Mouse (Mus musculus): ENCODE data around the gene Pbx1.

Pbx1 gene

DNA sequence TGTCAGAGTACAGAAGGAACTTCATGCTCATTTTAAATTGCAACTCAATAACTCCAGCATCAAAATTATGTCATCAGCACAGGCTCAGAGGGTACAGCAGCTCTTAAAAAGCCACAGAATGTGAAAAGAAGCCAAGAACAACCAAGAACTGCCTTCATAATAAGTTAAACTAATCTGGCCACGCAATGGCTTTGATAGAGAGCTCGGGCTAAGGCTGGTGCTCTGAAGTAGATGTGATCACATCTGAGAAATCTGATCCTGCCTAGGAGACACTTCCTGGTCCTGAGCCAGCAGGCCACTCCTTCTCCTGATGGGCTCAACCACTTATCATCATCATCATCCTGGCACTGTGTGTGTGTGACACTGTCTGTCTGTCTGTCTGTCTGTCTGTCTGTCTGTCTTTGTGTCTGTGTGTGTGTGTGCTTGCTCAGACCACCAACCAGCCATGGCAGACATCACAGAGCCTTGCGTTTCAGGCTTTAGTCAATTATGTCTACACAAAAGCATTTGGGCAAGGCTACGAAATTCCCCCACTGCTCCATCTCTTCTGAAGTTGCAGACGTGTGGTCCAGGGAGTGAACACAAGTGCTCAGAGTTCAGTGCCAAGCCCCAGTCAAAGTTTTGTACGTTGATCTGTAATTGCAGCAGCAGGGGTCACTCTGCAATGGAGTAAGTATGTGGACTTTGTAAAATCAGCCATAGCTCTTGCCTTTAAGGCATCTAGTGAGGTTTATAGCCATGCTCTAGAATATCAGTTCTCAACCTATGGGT lies 203.1 kb downstream of the Pbx1 start:
- no peak for DNase-seq (ENCODE audit: low spot score in 2 of 2)

DNA sequence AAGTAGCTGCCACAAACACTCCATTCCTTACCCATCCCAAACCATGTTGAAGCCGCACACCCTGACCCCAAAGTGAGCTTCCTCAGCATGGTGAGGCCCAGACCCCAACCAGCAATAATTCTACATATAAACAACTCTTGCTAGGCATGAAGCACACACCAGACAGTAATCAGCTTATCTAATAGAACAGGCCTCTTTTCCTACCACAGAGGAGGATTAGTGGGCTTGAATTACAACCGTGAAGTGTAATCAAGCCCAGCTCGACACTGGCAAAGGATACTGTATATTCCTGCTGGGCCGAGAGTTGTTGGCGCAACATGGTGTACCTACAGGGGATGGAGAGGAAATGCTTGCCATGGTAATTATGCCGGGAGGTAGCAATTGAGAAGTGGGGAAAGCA lies 205.9 kb downstream of the Pbx1 start:
- no peak for DNase-seq (ENCODE audit: low spot score in 2 of 2)

DNA sequence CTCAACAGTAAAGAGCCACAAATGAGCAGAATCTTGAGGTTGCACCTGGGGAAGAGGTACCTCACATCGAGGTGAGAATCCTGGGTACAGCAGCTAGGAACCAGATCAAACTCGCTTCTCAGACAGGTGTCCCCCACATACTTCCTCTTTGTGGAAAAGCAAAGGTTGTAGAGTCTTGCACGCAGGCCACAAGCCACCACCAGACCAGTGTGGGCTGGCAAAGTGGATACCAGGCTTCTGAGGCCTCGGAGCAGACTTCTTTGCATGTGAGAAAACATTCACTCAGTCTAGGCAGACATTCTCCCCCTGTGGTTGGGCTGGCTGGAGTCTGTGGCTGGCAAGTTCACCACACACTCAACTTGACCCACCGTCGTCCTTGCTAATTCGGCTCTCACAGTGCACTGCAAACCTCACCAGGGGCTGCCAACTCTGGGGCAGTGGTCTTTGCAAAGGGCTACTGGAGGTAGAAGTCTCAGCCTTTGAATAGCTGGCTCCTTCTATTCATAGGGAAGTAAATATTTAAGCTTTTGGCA lies 206.4 kb downstream of the Pbx1 start:
- no peak for DNase-seq (ENCODE audit: low spot score in 2 of 2)

DNA sequence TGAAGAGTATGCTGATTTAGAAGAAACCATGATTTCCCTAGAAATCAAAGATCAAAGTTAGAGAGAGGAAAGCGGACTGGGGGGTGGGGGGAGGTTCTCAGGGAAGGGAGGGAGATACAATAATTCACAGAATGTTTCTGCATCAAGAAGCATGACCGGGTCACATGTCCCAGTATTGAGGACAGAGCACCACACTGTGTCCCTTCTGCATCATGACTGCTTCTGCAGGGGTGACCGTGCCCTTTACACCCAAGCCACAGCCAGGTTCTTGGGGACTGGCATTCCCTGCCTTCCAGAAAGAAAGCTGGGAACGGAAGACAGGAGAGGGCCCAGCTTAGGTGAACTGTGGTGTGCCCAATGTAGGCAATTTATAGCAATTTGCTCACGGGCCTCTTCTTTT lies 207.9 kb downstream of the Pbx1 start:
- no peak for DNase-seq (ENCODE audit: low spot score in 2 of 2)

DNA sequence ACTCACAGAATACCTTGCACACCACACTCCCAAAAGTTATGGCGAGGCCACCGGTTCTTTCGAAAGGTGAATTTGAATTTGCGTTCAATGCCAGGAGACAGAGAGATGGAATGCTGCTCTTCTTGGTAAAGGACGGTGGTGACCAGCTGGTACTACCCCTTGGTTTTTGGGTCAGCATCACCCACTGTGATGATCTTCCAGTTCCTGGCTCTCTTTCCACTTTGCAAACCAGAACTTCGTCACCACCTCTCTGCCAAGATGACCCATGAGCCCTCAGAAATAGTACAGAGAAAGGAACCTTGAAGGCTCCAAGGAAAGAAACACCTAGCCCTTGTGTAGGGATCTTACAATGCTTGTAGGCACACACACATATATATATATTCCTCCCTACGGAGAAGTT lies 209.3 kb downstream of the Pbx1 start:
- no peak for DNase-seq (ENCODE audit: low spot score in 2 of 2)

DNA sequence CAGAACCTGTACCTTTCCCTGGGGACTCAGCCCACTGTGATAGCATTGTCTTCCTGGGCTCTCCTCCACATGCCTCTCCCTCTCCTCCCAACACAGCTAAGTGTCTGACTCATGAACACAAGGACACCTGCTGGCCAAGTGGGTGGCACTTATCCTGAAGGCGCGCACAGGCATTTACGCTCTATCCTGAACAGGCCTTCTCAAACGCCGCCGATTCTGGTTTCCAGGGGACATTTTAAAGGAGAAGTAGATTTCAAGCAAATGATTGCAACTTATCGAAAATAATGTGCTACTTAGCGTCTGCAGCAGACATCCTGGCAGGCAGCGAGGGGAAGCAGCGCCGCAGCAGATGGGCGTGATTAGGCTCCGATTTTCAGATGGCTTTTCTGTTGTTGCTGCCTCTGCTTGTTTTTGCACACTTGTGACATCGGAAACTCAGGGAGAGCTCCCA lies 211.0 kb downstream of the Pbx1 start:
- no peak for DNase-seq (ENCODE audit: low spot score in 2 of 2)

DNA sequence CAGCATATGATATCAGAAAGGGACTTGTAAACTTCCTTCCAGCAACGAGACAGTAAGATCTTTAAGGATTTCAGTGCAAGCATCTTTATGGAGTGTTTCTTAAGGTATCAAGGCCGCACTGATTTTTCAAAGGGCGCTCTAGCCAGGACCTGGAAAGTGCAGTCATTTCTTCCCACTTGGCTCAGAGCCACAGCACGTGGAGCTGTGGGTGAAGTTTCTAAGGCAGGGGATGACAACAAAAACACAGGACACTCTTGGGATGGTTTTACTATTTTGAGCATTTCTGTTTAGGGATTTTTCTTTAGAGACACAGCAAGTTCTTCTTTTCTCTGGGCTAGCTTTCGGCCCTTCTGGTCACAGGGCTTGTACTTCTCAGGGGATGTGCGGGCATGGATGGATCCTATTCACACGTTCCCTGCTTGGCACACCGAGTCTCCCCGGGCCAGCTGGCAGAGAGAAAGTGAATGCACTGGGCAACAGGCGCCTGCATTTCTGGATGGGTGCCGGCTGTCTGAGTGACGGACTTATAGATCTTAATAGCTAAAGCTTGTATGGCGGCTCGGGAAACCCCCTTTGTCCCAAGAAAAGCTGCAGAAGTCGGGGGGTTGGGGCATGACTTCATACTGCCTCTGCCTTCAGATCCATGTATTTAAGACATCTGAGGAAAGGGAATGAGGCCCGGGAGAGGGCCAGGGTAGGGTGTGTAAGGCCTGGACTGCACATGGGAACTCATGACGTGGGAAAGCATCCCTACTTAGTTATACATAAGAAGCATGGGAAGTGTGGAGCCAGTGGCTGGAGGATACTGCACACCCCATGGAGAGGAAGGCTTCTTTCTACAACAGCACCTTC lies 215.9 kb downstream of the Pbx1 start:
- no peak for DNase-seq (ENCODE audit: low spot score in 2 of 2)

DNA sequence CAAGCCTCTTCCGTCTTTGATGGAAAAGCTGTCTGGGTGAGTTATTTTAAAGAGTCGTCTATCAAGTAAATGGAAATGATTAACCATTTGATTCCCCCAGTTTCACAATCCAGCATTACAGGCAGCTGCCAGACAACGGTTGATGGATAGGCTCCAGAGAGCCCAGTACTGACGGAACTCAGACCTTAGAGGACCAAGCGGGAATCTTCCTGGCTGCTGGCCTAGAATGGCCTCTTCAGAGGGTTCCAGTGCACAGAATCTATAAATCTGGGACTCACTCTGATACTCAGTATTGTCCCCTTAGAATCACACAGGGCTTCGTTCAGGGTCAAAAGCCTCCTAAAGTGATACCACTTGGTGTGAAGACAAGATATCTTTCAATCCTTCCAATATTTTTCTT lies 216.6 kb downstream of the Pbx1 start:
- no peak for DNase-seq (ENCODE audit: low spot score in 2 of 2)

DNA sequence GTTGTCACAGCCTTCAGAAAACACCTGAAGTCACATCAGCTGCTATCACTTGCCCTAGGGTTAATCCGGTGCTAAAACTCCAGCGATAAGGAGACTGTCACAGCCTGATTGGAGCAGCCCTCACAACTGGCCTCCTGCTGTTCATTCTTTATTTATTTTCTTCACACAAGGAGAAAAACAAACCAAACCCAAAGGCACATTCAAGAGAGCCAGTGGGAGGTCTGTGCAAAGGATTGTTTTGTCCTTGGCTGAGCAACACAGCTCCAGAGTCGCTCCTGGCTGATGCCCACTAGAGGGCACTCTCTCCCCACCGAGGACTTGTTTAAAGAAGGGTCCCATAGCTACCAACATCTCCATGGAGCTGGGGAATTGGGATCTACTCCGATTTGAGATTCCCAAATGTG lies 218.0 kb downstream of the Pbx1 start:
- no peak for DNase-seq (ENCODE audit: low spot score in 2 of 2)

DNA sequence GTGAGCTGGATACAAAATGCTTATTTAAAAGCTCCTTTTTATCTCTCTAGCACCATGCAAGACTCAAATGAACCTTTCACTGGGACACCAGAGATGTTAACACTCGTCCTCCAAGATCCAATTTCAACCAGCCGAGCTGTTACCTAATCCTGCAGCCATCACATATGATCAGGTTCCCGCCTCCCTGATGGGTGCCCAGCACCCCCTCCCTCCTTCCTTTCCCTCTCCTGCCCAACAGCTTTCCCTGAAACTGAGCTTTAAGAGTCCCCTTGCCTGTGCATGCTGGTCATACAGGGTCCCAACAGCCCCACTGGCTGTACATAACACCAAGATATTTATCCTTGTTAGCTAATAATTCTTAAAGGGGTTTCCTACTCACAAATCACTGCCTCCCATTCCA lies 218.5 kb downstream of the Pbx1 start:
- no peak for DNase-seq (ENCODE audit: low spot score in 2 of 2)

DNA sequence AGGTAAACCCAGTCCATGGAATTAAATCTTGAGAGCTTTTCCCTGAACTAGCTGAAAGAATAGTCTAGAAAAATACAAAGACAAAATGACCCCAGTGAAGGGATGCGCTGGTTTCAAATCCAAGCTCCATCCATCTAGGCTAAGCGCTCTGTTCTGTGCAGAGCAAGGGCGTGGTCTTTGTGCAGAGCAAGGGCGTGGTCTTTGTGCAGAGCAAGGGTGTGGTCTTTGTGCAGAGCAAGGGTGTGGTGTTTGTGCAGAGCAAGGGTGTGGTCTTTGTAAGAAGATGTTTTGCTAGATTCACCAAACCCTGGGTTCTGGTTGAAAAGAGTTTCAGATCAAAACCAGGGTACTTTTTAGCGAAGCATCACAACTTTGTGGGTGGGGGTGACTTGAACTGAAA lies 221.7 kb downstream of the Pbx1 start:
- DNase-seq (ENCODE audit: low spot score in 2 of 2) = no peak

DNA sequence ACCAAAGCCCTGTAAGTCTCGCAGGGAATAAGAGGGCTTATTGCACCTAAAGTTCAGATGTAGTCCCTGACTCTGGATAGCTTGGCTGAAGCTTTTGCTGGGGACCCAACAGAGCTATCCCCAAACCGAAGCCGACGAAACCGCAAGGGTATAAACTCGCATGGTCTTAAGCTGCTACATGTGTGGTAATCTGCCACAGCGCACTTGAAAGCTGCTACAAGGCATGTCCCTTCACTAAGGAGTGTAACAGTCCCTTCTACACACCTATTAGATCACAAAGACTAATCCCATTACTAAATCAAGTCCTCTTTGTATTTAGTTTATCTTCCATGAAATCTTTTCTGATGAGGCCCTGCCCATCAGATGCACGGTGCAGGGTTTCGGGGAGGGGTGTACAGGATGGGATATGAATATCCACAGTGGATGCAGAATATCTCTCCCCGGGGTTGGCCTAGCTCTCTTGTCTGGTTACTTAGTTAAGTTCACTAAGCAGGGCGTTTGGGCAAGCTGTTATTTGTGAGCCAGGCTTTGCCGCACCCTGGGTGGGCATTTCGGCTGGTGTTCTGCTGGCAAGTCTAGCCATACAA lies 231.4 kb downstream of the Pbx1 start:
- DNase-seq (ENCODE audit: low spot score in 2 of 2) = no peak

DNA sequence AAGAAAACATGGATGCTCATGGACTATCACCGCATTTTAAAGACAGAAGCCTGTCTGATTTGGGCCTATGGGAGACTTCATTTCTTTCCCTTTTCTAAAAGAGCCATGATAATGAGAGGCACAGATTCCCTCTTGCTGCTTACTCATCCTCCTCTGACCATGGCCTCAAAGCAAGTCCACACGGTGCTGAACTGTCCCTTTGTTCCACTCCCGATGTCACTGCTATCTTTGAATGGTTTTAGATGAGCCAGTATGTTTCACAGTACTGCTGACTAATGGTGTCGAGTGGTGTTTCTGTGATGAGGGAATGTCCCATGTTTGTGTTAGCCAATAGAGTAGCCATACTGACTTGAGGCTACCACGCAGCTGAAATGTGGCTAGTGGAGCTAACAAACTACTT lies 233.8 kb downstream of the Pbx1 start:
- no peak for DNase-seq (ENCODE audit: low spot score in 2 of 2)

DNA sequence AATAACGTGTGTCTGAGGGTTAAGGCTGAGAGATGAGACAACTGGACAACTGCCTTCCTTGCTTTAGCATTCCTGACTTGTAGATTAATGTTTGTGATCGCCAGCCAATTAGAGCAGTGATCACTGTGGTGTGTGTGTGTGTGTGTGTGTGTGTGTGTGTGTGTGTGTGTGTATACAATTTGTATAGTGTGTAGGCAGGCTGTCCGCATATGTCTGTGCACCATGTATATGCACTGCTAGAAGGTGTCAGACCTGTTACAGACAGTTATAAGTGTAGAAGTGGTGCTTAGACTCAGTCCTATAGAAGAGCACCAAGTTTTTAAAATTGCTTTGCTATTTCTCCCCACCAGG lies 234.2 kb downstream of the Pbx1 start:
- no peak for DNase-seq (ENCODE audit: low spot score in 2 of 2)

DNA sequence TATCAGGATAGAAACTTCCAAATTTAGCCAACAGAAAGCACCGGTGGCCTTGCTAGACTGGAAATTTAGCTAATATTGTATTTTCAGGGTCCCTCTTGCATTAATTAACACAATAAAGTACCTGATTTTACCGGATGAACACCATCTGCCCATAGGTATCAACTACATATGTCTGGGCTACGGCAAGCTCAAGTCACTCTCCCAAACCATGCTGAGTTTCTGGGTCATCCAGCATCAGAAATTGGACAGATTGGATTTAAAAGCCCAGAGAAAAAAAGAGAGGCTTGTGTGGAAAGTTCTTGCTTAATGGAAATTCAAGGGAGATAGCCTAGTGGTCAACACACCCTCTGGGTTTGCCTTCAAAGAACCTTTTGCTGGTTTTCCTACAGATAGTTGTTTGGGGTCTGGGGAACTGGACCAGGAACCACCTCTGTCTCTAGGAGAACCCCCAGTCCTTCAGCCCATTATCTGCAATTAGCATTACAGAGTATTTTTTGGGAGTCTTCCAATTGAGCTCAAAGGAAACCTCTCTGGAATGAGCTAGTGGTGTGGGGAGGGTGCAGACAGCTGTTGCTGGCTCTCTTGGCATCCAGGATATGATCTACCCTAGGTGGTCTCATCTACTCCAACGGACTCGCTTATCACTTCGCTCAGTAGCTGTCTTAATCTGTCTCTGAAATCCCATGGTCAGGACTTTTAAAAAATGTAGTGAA lies 234.7 kb downstream of the Pbx1 start:
- no peak for DNase-seq (ENCODE audit: low spot score in 2 of 2)

DNA sequence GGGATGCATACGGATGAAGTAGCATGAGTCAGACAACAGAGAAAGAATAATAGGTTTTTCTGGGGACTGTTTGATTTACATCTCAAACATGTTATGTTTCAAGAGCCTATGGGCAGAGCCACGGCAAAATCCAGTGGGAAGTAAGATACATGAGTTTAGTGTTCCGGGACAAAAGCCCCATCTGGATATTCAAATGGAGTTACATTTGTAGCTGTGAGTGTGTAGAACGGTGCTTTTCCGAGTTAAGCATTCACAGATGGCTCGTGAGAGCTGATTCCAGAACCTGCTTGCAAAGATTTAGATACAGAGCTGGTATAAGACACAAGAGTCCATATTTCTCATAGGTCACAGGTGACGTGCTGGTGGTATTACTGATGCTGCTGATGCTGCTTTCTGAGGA lies 238.7 kb downstream of the Pbx1 start:
- DNase-seq (ENCODE audit: low spot score in 2 of 2) = no peak

DNA sequence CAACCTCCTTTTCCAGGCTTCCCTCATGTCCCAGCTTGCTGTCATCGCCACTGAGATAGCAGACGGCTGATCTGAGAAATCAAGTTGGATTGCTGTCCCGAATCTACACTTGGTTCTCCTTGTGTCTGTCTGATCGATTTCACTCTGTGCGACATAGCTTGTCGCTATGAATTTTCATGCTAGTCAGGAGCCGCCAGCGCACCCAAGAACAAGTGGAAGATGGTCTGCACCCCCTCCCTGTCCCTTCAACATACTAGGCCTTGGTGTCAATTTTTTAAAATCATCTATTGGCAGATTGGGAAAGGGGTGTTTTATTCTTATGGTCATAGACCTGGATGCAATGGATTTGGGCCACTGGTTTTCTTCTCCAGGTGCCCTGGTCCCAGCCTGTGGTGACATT lies 249.3 kb downstream of the Pbx1 start:
- no peak for DNase-seq (ENCODE audit: low spot score in 2 of 2)

DNA sequence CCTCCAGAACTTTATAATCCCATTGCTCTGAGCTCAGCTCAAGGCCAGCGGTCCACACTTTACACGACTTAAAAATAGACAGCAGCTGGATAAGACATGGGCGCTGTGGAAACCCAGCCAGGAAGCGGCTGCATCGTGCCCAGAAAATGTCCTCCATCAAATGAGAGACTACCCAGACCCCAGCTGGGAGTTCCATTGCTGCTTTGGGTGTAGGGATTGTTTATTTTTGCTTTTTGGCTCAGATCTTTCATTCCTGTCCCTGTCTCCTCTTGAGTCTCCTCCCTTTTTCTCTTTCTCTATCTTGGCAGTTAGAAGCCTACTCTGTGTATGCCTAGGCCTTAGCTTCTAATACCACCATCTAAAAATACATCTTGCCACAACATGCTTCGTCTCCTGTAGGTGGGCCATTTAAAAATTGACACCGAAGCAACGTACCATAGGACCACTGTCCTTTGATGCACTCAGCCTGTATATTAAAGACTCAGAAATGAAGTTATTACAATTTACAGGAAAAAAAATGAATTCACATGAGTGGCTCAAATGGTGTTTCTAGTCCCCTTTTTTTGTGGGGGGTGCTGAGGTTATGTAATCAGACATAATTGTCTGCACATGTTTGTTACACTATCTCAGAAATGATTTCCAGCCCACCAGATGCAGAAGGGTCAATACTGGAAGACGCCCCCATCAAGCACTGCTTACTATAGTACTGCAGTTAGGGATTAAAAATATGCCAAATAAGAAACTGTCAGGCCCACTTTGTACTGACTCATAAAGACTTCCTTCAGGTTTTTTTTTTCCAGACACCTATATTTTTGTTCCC lies 251.2 kb downstream of the Pbx1 start:
- DNase-seq (ENCODE audit: low spot score in 2 of 2) = no peak

DNA sequence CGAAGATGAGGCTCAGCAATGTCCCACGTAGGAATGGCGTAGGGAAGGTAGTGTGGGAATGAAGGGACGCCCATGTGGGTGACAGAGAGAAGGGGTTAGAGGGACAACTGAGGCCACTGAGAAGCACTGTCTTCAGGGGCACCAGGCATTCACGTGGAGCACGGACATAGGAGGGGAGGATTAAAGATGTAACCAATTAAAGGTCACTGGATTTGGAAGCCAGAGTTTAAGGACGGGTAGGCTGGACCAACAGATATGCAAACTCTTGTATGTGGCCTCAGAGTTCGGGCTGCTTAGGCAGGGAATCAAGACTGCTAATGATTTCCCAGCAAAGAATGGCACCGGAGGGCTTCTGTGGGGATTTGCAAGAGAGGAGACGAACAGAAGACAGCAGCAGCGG lies 252.4 kb downstream of the Pbx1 start:
- no peak for DNase-seq (ENCODE audit: low spot score in 2 of 2)

DNA sequence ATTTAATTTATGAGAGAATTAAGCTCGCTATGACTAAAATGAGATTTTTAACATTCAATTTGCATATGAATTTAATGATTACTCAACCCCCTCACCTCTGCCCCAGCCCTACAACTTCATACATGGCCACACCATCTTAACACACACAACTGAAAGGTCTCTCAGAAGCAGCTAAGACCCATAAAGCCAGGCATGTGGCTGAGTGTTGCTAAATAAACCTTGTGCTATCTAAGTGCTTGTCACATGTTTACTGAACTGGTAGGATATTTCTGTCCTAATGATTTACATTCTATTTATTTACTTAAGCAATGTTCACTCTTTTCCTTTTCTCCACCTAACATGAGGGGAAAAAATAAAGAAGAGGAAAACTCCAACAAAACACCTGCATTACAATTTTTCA lies 253.5 kb downstream of the Pbx1 start:
- no peak for DNase-seq (ENCODE audit: low spot score in 2 of 2)

DNA sequence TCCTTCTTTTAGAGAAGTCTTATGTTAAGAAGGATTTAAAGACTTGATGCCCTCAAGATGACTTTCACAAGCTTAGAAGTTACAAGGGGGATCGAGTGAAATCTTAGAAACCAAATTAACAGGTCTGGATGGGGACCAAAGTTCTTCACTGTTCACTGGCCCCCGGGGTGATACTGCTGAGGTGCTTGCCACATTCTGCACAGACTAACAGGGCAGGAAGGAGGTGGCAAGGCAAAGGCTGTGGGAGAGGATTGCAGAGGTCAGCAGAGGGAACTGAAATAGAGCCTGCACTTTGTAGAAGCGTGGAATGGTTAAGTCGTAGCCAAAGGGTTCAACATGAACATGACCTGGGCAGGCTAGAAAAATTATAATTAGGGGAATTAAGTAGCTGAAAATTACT lies 256.5 kb downstream of the Pbx1 start:
- DNase-seq (ENCODE audit: low spot score in 2 of 2) = no peak

Measured in natural killer cell, adult 2 months (primary cell).